Mouse (Mus musculus) stomach, embryonic 15.5 days (tissue): ENCODE data around the gene Arhgef10l. TPM values are rescaled to one million over a fixed set of nuclear protein-coding genes. Genes with fewer than 3 reads are reported as not detected.

Source experiments
- ATAC-seq: fragments of 200-750 bp; cut with Nextera tagmentation; 2 replicates; pipeline ENCODE4 v1.8.0; 2017; ENCODE audit warnings: low read depth, moderate number of reproducible peaks, moderate TSS enrichment; ENCODE audit not compliant: insufficient read depth, low FRiP score
- H3K27ac ChIP-seq: fragments of 300-500 bp; sonication (generic); 2 replicates; pipeline ENCODE4 v1.5.1; 2015; ENCODE audit warnings: mild to moderate bottlenecking, inconsistent platforms
- H3K27me3 ChIP-seq: fragments of 300-500 bp; sonication (generic); replicated peaks from 2 replicates; pipeline ENCODE4 v1.6.1; 2015; ENCODE audit warnings: inconsistent platforms
- H3K36me3 ChIP-seq: fragments of 300-500 bp; sonication (generic); 2 replicates; pipeline ENCODE4 v1.6.1; 2015; ENCODE audit warnings: inconsistent platforms
- H3K4me1 ChIP-seq: fragments of 300-500 bp; sonication (generic); 2 replicates; pipeline ENCODE4 v1.6.1; 2015; ENCODE audit warnings: inconsistent platforms
- H3K4me2 ChIP-seq: fragments of 300-500 bp; sonication (generic); 2 replicates; pipeline ENCODE4 v1.6.1; 2015; ENCODE audit warnings: mild to moderate bottlenecking, inconsistent platforms
- H3K4me3 ChIP-seq: fragments of 300-500 bp; sonication (generic); replicated peaks from 2 replicates; pipeline ENCODE4 v1.5.1; 2015; ENCODE audit warnings: inconsistent platforms
- H3K9ac ChIP-seq: fragments of 300-500 bp; sonication (generic); 2 replicates; pipeline ENCODE4 v1.6.1; 2015; ENCODE audit warnings: inconsistent platforms
- H3K9me3 ChIP-seq: fragments of 300-500 bp; sonication (generic); 2 replicates; pipeline ENCODE4 v1.6.1; 2016; ENCODE audit warnings: inconsistent platforms
- WGBS: fragments of 180-500 bp; shearing (Covaris S2); methylation state at CpG from one replicate; pipeline ENCODE4 v1.1.7; 2015; 5-methylcytosine and 5-hydroxymethylcytosine counted together
- polyA plus RNA-seq: library from polyadenylated mRNA; unstranded; fragments of >200 nt; fragmentation: Nextera tagmentation; extraction: Ambion mirVana; gene quantifications from 2 replicates; pipeline ENCODE4 v1.2.1, GENCODE M21; 2015

The Arhgef10l gene
- polyA plus RNA-seq, 1 experiment from 2014 or later = 15.2 TPM

GRCm38 (mm10) chr4:140702611-140703327 is 37.0 kb upstream of the Arhgef10l start:
- Histone ChIP-seq H3K4me2 (peak overlapping the region; percentile 90), H3K27me3 (no peaks in the 10 kb centered on the region), H3K4me1 (peaks cover 50% of the 10 kb centered on the region), H3K27ac (peak overlapping the region; percentile 98), H3K36me3 (0 out of 2 replicates have a peak, but pooled peaks cover 3% of the 10 kb centered on the region), H3K9me3 (no peaks in the 10 kb centered on the region), H3K4me3 (peak overlapping the region; percentile 86), H3K9ac (peak overlapping the region; percentile 87)
- peak; percentile 81 for ATAC-seq
- WGBS = under 1% methylated on average over 19 of the region's 68 CpGs

DNA sequence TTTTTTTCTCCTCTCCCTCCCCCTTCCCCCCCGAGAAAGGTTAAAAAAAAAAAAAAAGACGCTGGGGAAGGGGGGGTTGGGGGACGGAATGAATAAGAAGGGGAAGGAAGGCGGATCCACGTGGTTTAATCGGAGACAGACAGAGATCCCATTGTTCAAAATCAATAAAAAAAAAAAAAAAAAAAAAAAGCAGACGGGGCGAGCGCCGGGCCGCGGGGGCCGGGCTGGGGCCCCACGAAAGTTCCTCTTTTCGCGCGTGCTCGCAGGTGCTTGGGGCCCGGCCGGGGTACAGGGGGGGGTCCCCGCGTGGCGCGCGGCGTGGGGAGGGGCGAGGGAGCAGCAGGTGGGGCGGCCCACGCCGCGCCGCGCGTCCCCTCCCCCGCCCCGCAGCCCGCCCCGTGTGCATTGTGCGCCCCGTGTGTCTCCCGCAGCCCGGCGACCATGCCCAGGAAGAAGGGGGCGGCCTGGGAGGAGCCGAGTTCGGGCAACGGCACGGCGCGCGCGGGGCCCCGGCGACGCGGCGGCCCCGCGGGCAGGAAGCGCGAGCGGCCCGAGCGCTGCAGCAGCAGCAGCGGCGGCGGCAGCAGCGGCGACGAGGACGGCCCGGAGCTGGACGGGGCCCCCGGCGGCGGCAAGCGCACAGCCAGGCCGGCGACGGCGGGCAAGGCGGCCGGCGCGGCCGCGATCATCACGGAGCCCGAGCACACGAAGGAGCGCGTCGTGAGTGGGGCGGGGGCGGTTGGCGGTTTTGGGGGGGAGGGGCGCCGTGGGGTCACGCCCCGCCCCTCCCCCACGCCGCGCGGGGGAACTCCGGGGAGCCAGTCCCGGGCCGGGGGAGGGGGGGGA is 36.1 kb upstream of the Arhgef10l start:
- under 1% methylated on average over 62 of the region's 107 CpGs for WGBS
- peak; percentile 2; the same call in 1 of the 2 replicates for ATAC-seq

GRCm38 (mm10) chr4:140701049-140701715 is 35.4 kb upstream of the Arhgef10l start:
- Histone ChIP-seq H3K4me3 (peak overlapping the region; percentile 86), H3K4me1 (peaks cover 36% of the 10 kb centered on the region), H3K36me3 (0 out of 2 replicates have a peak, but pooled peaks cover 3% of the 10 kb centered on the region), H3K9ac (peak overlapping the region; percentile 87), H3K27me3 (no peaks in the 10 kb centered on the region), H3K9me3 (no peaks in the 10 kb centered on the region), H3K4me2 (peak overlapping the region; percentile 90), H3K27ac (peak overlapping the region; percentile 98)
- ATAC-seq = peak; percentile 70
- WGBS = under 1% methylated on average over 61 of the region's 61 CpGs

More for the DNA sequence above, 36.1 kb upstream of the Arhgef10l start:
- Histone ChIP-seq H3K4me3 (peak overlapping the region; percentile 86), H3K27ac (peak overlapping the region; percentile 98), H3K4me1 (peaks cover 42% of the 10 kb centered on the region), H3K9ac (peak overlapping the region; percentile 87), H3K36me3 (0 out of 2 replicates have a peak, but pooled peaks cover 3% of the 10 kb centered on the region), H3K27me3 (no peaks in the 10 kb centered on the region), H3K4me2 (peak overlapping the region; percentile 90), H3K9me3 (no peaks in the 10 kb centered on the region)

GRCm38 (mm10) chr4:140700269-140701018 is 34.6 kb upstream of the Arhgef10l start, which contains the start of gene Rcc2:
Gene Rcc2, plus strand, starts transcription at chr4:140700541.
- WGBS = 10% methylated on average over 20 of the region's 20 CpGs

GRCm38 (mm10) chr4:140699441-140700127 is 33.8 kb upstream of the Arhgef10l start:
- Histone ChIP-seq H3K27me3 (no peaks in the 10 kb centered on the region), H3K9me3 (no peaks in the 10 kb centered on the region), H3K4me2 (peak overlapping the region; percentile 90), H3K4me1 (peaks cover 27% of the 10 kb centered on the region), H3K4me3 (peak overlapping the region; percentile 86), H3K27ac (peak overlapping the region; percentile 98), H3K9ac (peak overlapping the region; percentile 16; the same call in 1 of the 2 replicates), H3K36me3 (0 out of 2 replicates have a peak, but pooled peaks cover under 1% of the 10 kb centered on the region)
- peak; percentile 24; the same call in 1 of the 2 replicates for ATAC-seq
- WGBS = 6% methylated on average over 29 of the region's 29 CpGs

More at GRCm38 (mm10) chr4:140700269-140701018, 34.6 kb upstream of the Arhgef10l start, which contains the start of gene Rcc2:
- Histone ChIP-seq H3K27ac (peak within 1 kb of the TSS; percentile 98), H3K9ac (peak within 1 kb of the TSS; percentile 87), H3K36me3 (0 out of 2 replicates have a peak, but pooled peaks cover 3% of the 10 kb centered on the region), H3K9me3 (no peaks in the 10 kb centered on the region), H3K4me2 (peak within 1 kb of the TSS; percentile 90), H3K27me3 (no peaks in the 10 kb centered on the region), H3K4me1 (peaks cover 30% of the 10 kb centered on the region), H3K4me3 (peak within 1 kb of the TSS; percentile 86)
- no peak for ATAC-seq

DNA sequence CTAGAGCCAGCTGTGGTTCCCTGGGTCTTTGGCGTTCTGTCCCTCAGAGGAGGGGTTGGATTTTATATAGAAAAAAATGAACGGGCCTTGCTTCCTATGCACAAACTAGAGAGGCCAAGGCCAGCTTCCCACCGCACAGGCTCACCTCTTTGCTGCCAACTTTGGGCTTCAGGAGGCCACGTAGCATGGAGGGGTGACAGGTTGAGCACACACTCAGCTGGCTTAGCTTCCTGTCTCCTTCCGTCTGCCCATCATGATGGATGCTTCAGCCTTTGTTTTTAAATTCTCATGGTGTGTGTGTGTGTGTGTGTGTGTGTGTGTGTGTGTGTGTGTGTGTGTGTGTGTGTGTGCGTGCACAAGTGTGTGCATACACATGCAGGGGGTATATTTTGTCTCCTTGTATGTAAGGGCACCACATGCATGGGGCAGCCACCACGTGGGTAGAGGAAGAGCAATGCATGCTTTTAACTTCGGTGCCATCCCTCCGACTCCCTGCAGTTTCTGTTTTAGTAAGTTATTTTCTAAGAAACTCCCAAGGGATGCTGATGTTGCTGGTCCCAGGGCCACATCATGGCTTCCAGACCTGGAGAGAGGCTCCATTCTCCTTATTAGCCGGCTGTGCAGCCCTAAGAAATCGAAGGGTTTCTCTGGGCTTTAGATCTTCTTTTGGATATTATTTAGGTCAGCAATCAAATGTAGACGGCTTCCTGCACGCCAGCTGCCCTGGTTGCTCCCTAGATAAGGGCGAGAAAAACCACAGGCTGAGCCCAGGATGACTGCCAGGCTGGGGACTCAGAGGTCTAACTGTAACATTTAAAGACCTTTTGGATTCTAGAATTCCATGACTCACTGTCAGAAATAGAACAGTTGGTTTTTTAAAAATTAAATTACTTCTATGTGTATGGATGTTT is 30.1 kb upstream of the Arhgef10l start:
- Histone ChIP-seq H3K27me3 (no peaks in the 10 kb centered on the region), H3K36me3 (no peaks in the 10 kb centered on the region), H3K4me1 (peaks cover 14% of the 10 kb centered on the region), H3K9ac (no peak overlapping the region), H3K4me3 (no peak overlapping the region), H3K9me3 (no peaks in the 10 kb centered on the region), H3K27ac (no peak overlapping the region), H3K4me2 (no peak overlapping the region)
- ATAC-seq = no peak
- WGBS = 64% methylated on average over 14 of the region's 14 CpGs

DNA sequence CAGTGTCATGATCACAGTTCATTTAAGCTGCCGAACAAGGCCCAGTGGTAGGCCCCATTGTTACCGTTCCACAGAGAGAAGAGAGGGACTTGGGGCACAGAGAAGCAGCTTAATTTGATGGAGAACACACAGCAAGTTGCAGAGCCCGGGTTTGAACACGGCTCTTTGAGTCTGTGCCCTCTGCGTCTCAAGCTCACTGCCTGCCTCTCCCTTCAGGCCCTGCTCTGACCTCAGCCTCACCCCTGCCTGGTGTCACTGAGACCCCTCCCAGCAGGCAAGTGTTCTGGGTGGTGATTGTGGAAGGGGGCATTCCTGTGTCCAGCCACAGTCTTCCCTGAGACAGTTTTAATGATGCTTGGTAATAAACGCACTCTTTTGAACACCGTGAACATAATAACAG is 29.3 kb upstream of the Arhgef10l start:
- H3K4me1 ChIP-seq = peaks cover 10% of the 10 kb centered on the region
- H3K9me3 ChIP-seq = no peaks in the 10 kb centered on the region
- no peak for ATAC-seq
- no peak overlapping the region for H3K27ac ChIP-seq
- no peaks in the 10 kb centered on the region for H3K27me3 ChIP-seq
- no peak overlapping the region for H3K4me2 ChIP-seq
- no peaks in the 10 kb centered on the region for H3K36me3 ChIP-seq
- WGBS = 73% methylated on average over 7 of the region's 7 CpGs
- no peak overlapping the region for H3K9ac ChIP-seq
- H3K4me3 ChIP-seq = no peak overlapping the region

- WGBS = 48% methylated on average over 1 of the region's 1 CpGs
- peaks cover 8% of the 10 kb centered on the region; the same call in 1 of the 2 replicates for H3K4me1 ChIP-seq
Observed at GRCm38 (mm10) chr4:140694551-140695060, 28.8 kb upstream of the Arhgef10l start.

DNA sequence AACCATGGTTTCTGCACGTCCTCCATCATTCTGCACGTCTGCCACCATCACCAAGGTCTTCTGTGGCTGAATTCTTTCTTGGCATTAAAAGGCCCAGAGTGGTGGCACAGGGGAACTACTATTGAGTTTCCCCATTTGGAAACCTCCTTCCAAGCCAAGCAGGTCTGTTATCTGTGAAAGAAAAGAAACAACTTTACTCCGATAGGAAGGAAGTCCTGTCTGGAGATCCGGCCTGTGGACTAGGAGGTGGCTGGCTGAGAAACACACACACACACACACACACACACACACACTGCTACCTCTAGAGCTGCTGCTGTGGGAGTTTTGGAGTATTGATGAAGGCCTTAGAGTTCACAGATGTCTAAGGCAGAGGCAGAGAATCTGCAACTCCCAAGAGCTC is 27.7 kb upstream of the Arhgef10l start:
- H3K4me2 ChIP-seq = no peak overlapping the region
- no peak for ATAC-seq
- no peak overlapping the region for H3K9ac ChIP-seq
- H3K36me3 ChIP-seq = no peaks in the 10 kb centered on the region
- no peak overlapping the region for H3K27ac ChIP-seq
- 66% methylated on average over 4 of the region's 4 CpGs for WGBS
- no peaks in the 10 kb centered on the region for H3K27me3 ChIP-seq
- H3K4me3 ChIP-seq = no peak overlapping the region
- H3K9me3 ChIP-seq = no peaks in the 10 kb centered on the region
- peaks cover 4% of the 10 kb centered on the region; the same call in 1 of the 2 replicates for H3K4me1 ChIP-seq

More at GRCm38 (mm10) chr4:140694551-140695060, 28.8 kb upstream of the Arhgef10l start:
- H3K9me3 ChIP-seq = no peaks in the 10 kb centered on the region
- no peaks in the 10 kb centered on the region for H3K27me3 ChIP-seq
- no peak overlapping the region for H3K9ac ChIP-seq
- no peaks in the 10 kb centered on the region for H3K36me3 ChIP-seq
- ATAC-seq = no peak
- no peak overlapping the region for H3K4me2 ChIP-seq
- H3K4me3 ChIP-seq = no peak overlapping the region
- no peak overlapping the region for H3K27ac ChIP-seq
